Mouse (Mus musculus) gastrocnemius, postnatal 4 days (tissue): Measurements from ENCODE around the gene Fbxl17. TPM values are rescaled to one million over a fixed set of nuclear protein-coding genes. Genes with fewer than 3 reads are reported as not detected.

Experiments
- DNase-seq, 2 experiments: peaks; one replicate each; pipeline ENCODE4 v3.0.0; 2021 to 2022; ENCODE audit warnings: low spot score in 2 of 2, mixed read lengths in 2 of 2
- total RNA-seq, 2 experiments: library from RNA; stranded (reverse); gene quantifications; 2 replicates each; pipeline ENCODE4 v1.2.3; 2021

The Fbxl17 gene
- total RNA-seq, 2 experiments from 2014 or later: 31.3 to 36.7 TPM

- DNase-seq: no peak
Measured at GRCm38 (mm10) chr17:63172697-63173096, 327.1 kb downstream of the Fbxl17 start.

- no peak for DNase-seq
Measured at GRCm38 (mm10) chr17:63171890-63172491, 327.8 kb downstream of the Fbxl17 start.

DNA sequence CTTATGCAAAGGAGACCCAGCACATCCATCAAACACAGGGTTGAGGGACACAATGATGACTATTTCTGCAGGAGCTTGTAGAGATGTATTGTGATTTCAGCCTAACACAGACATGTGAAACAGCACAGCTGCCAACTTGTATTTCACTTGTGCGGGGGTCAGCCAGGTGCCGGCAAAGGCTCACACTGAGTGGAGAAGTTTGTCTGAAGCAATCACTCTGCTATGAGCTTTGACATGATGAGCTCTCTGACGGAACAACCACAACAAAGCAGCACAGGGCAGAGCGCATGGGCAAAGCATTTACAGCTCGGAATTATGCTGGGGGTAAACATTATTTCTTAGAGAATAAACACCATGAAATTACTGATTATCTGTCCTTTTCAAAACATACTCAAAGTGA is 328.6 kb downstream of the Fbxl17 start:
- no peak for DNase-seq

DNA sequence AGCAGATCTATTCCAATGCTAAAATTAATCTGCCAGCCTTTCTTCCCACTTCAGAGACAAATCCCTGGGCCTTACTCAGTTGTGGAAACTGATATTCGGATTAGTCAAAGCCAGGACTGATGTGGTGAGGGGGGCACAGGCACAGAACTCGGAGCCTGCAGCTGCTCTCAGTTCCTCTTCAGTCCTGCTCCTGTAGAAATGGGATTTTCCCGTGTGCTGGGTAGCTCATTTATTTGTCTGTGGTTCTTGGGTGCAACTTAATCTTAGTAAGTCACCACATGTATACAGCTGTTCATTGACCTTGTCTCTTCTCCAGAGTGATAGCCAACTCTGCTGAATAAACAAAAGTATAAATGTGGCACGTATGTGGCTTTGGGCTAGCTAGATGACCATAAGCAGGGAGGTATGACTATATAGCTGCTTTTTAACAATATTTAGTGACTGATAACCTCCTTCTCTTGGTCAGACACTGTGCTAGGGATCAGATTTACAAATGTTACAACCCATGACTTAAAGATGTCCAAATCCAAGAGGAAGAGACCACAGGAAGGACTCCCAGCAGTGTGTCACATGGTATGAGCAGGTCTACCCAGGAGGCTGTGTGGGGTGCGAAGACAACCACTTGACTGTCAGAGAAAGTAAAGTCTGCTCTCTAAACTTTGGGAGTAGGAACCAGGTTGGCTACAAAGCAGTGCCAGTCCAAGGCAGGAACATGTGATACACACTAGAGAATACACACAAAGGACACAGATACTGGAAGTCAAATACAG is 331.6 kb downstream of the Fbxl17 start:
- no peak for DNase-seq

- no peak for DNase-seq
Measured at GRCm38 (mm10) chr17:63167248-63167647, 332.6 kb downstream of the Fbxl17 start.

DNA sequence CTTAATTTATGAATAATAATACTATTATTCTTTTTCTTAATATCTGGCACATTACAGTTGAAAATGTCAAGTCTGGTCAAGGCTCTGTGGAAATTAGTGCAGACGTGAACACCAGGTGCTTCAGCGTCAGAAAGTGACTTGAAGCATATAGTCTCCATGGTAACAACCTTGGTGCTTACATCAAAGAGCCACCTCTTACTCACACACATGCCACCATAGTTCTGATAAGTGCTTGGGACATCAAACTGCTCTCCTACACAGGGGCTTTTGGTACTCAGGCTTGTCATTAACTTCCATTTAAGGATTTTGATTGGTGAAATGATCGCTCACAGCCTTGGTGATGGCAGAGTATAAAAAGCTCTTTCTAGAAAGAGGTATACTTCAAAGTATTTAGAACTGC is 333.1 kb downstream of the Fbxl17 start:
- DNase-seq: no peak

DNA sequence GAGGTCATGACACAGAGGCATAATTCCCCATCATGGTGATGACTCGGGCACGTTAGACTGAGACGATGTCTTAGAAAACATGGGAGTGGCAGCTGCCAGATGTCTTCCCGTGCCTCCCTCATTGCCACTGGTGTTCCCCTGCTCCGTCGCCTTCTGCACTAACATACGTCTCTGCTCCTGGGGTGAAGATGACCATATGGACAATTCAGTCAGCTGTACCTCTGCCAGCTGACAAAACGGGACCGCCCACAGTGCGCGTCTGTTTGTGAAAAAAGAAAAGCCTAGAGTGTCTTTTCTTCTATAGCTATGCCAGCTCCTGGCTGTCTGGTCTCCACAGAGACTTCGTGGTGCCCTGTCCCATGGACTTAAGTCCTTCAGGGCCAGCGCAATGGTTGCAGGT is 334.0 kb downstream of the Fbxl17 start:
- no peak for DNase-seq

GRCm38 (mm10) chr17:63164289-63164688 is 335.5 kb downstream of the Fbxl17 start:
- no peak for DNase-seq

DNA sequence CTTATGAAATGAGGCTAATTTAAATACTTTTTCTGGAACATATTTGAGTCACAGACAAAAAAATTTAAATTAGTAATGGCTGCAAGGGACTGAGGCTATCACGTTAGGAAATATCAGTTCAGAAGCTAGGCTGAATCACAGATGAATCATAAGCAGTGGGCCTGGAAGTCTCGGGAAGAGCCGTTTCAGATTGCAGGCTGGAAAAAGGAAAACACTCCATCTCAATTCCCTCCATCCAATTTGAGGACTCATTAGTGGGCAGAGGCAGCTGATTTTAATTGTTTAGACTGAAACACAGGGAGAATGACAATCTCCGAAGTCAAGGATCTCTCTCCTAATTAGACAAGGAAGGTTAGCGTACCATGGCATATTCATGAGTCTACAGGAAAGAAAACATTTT is 337.9 kb downstream of the Fbxl17 start:
- no peak for DNase-seq

DNA sequence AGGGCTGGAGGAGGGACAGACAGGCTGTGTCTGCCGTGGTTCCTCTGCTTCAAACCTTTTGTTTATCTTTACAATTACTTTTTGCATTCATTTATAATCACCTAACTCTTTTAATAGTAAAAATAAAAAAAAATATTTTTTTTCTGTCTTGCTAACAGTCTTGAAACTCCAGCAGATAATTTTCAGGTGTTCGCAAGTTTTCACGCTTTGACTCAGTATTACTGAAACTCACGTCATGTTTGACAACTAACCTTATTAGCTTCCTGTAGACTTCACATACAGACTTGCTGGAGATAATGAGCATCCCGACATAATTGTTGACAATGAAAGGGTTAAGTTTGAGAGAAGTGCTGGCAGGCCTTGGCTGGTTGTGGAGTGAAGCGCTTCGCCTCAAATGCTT is 340.6 kb downstream of the Fbxl17 start:
- no peak for DNase-seq

DNA sequence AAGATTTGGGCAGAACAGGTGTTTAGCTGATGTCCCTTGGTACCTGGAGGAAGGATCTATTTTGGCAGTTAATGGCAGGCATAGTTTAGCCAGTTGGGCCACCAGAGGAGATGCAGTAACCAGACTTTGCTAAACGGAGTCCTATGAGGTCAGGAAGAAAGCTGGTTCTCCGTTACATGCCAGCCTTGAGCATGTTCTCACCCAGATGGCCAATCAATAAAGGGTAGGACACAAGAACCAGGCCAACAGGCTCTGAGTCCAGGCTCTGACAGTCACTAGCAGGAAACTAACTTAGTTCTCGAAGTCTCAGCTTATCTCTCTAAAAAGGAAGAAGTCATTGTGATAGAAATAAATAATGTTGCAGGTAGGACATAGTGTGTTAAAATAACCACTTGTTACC is 341.4 kb downstream of the Fbxl17 start:
- DNase-seq: no peak

- no peak for DNase-seq
Measured at GRCm38 (mm10) chr17:63157906-63158305, 341.9 kb downstream of the Fbxl17 start.

- DNase-seq: no peak
Measured at GRCm38 (mm10) chr17:63157019-63157418, 342.8 kb downstream of the Fbxl17 start.

DNA sequence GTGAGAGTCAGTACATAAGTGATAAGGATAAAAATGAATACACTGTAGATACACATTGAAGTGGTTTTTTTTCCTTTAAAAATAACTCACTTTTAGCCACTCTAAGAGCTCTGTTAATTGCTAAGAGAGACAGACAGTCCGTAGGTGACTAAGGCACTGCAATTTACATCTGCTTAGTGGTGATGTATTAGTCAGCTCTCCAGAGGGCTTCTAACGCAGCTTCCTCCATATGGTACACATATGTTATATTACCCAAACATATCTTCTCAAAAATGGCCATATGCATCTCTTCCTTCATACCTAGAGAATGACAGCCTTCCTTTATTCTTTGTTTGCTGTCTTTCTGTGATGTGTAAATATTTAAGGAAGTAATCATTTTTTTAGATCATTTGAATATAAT is 353.3 kb downstream of the Fbxl17 start:
- no peak for DNase-seq

DNA sequence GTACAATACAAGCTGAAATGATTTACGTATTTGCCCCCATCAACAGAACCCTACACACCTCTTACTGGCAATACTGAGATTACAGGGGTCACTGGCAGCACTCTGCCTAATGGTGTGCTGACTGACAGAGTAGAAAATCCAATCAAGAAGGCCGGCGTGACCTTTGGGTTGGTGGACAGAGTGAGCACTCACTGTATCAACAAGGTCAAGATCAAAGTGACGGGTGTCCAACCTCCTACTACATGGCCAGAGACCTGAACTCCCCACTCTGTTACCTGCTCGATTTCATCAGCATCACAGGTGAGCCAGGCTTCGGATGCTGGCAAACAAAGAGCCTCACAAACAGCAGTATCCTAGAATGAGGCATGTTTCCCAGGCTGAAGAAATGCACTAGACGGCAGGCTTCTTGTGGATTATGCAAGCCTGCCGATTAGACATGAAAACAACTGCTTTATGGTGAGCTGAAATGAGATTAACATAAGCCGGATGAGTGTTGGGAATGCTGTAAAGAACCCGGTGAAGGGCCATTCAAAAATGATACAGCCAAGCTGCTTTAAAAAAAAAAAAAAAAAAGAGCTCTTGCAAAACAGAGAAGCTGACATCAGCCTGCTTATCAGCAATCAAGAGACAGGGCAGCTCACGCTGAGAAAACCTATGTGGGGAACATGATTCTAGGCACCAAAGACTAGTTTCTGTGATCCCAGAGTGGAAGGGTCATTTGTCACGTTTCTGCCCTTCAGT is 353.9 kb downstream of the Fbxl17 start:
- DNase-seq: no peak

DNA sequence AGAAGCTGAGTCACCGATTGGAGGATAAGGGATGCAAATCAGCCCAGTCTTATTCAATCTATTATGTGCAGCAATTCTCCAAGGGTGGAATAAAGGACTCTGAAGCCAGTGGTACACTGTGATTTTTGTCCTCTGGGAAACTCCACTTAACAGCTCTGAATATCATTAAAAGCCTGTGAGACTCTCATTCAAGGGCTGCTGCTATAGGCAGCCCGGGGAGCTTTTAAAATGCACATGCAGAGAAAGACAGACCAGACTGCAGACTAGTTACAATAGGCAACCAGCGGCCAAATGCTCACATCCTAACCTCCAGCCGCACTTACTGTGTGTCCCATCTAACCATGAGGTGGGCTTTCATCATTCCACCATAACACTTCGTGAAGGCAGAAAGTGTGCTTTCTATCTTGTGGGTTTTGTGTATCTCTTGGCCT is 354.5 kb downstream of the Fbxl17 start:
- DNase-seq: no peak

DNA sequence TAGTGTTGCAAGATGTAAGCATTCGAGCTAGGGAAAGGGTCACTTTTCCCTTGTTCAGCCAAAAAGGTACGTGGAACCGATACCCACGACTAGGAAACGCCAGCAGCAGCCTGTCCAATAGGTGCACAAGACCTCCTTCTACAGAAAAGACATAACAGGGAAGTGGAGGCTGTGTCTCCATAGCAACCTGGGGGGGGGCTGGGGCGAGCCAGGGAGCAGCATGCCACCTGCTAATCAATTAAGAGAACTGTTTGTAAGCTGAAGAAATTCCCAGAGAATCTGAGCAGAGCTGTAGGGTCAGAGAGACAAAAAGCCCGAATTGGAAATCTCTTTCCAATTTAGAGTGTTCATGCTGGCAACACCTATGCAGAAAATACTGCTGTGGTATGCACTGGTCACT is 356.0 kb downstream of the Fbxl17 start:
- DNase-seq: no peak

DNA sequence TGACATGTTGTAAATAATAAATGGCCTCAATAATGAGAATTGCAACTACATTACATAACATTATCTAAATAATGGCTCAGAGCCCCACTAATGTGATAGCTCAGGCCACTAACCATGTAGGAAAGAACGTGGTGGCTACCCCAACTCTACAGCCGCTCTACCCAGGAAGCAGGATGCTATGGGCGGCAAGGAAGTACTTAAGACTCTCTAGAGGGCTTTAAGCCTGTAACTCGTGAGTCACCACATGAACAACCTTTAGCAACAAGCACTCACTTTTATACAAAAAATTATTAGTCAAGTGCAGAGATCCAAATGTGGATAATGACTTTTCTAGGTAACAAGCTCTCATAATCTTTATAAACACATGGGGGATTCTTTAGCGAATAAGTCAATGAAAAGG is 365.0 kb downstream of the Fbxl17 start:
- no peak for DNase-seq

GRCm38 (mm10) chr17:63122427-63122826 is 377.4 kb downstream of the Fbxl17 start:
- DNase-seq: no peak

DNA sequence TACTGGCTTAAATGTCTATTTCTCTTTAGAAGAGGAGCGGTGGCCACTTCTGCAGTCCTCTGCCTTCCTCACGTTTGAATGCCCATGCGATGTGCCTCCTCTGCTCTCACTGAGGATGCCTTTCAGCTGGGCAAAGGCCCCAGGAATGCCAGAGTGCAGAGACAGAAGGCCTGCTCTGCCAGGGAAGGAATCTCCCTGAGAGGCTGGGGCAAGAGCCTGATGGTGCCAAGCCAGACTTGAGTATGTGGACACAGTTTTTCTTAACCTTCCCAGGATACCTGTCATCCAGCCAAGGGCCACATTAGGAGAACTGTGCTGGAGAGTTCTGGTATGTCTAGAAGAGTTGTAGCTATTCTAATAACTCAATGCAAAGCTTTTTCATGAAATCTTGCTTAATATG is 380.1 kb downstream of the Fbxl17 start:
- no peak for DNase-seq

GRCm38 (mm10) chr17:63119077-63119476 is 380.7 kb downstream of the Fbxl17 start:
- no peak for DNase-seq

- DNase-seq: no peak
Measured at GRCm38 (mm10) chr17:63117130-63117529, 382.7 kb downstream of the Fbxl17 start.
